Mouse (Mus musculus) limb, embryonic 15.5 days (tissue): ENCODE measurements around the gene Klk1b8. TPM values are rescaled to one million over a fixed set of nuclear protein-coding genes. Genes with fewer than 3 reads are reported as not detected.

Experiments
- ATAC-seq: fragments of 200-750 bp; cut with Nextera tagmentation; 2 replicates; pipeline ENCODE4 v1.8.0; 2017; ENCODE audit warnings: low read depth, moderate TSS enrichment; ENCODE audit not compliant: insufficient number of reproducible peaks, low FRiP score, low TSS enrichment
- H3K27ac ChIP-seq: fragments of 300-500 bp; sonication (generic); 2 replicates; pipeline ENCODE4 v1.5.1; 2015; ENCODE audit warnings: moderate library complexity, mild to moderate bottlenecking, inconsistent platforms
- H3K27me3 ChIP-seq: fragments of 300-500 bp; sonication (generic); 2 replicates; pipeline ENCODE4 v1.6.1; 2015; ENCODE audit warnings: inconsistent platforms
- H3K36me3 ChIP-seq: fragments of 300-500 bp; sonication (generic); 2 replicates; pipeline ENCODE4 v1.6.1; 2015; ENCODE audit warnings: inconsistent platforms
- H3K4me1 ChIP-seq: fragments of 300-500 bp; sonication (generic); 2 replicates; pipeline ENCODE4 v1.6.1; 2015; ENCODE audit warnings: inconsistent platforms
- H3K4me2 ChIP-seq: fragments of 300-500 bp; sonication (generic); 2 replicates; pipeline ENCODE4 v1.6.1; 2015; ENCODE audit warnings: mild to moderate bottlenecking, inconsistent platforms
- H3K4me3 ChIP-seq: fragments of 300-500 bp; sonication (generic); 2 replicates; pipeline ENCODE4 v1.5.1; 2015; ENCODE audit warnings: mild to moderate bottlenecking, inconsistent platforms
- H3K9ac ChIP-seq: fragments of 300-500 bp; sonication (generic); 2 replicates; pipeline ENCODE4 v1.6.1; 2015; ENCODE audit warnings: inconsistent platforms
- H3K9me3 ChIP-seq: fragments of 300-500 bp; sonication (generic); 2 replicates; pipeline ENCODE4 v1.6.1; 2016; ENCODE audit warnings: inconsistent platforms
- WGBS: fragments of 180-500 bp; shearing (Covaris S2); methylation state at CpG from one replicate; pipeline ENCODE4 v1.1.7; 2015; 5-methylcytosine and 5-hydroxymethylcytosine counted together
- polyA plus RNA-seq: library from polyadenylated mRNA; unstranded; fragments of >200 nt; fragmentation: Nextera tagmentation; extraction: Ambion mirVana; gene quantifications from 2 replicates; pipeline ENCODE4 v1.2.1, GENCODE M21; 2015

Klk1b8 gene
- polyA plus RNA-seq: not detected in 2 replicates

GRCm38 (mm10) chr7:43950364-43950763 is at the start of gene Klk1b8:
Klk1b8 (plus strand) TSS chr7:43950664.
- no peak for ATAC-seq
- Histone ChIP-seq H3K9me3 (no peaks in the 10 kb centered on the region), H3K9ac (no peak within 1 kb of the TSS), H3K36me3 (no peaks in the 10 kb centered on the region), H3K4me3 (no peak within 1 kb of the TSS), H3K4me2 (no peak within 1 kb of the TSS), H3K27ac (no peak within 1 kb of the TSS), H3K4me1 (no peaks in the 10 kb centered on the region), H3K27me3 (no peaks in the 10 kb centered on the region)
- WGBS: 65% methylated on average over 2 of the region's 2 CpGs

GRCm38 (mm10) chr7:43914821-43915220 is 35.6 kb upstream of the Klk1b8 start:
- H3K9ac ChIP-seq: no peak overlapping the region
- no peaks in the 10 kb centered on the region for H3K27me3 ChIP-seq
- no peaks in the 10 kb centered on the region for H3K36me3 ChIP-seq
- no peaks in the 10 kb centered on the region for H3K9me3 ChIP-seq
- 64% methylated on average over 9 of the region's 9 CpGs for WGBS
- no peaks in the 10 kb centered on the region for H3K4me1 ChIP-seq
- no peak overlapping the region for H3K4me2 ChIP-seq
- ATAC-seq: no peak
- no peak overlapping the region for H3K27ac ChIP-seq
- no peak overlapping the region for H3K4me3 ChIP-seq

GRCm38 (mm10) chr7:43918426-43918825 is 32.0 kb upstream of the Klk1b8 start:
- H3K4me1 ChIP-seq: 0 out of 2 replicates have a peak, but pooled peaks cover 2% of the 10 kb centered on the region
- no peak overlapping the region for H3K4me3 ChIP-seq
- 76% methylated on average over 13 of the region's 13 CpGs for WGBS
- no peak overlapping the region for H3K27ac ChIP-seq
- no peaks in the 10 kb centered on the region for H3K9me3 ChIP-seq
- no peak overlapping the region for H3K4me2 ChIP-seq
- H3K27me3 ChIP-seq: no peaks in the 10 kb centered on the region
- H3K9ac ChIP-seq: no peak overlapping the region
- no peak for ATAC-seq
- no peaks in the 10 kb centered on the region for H3K36me3 ChIP-seq

- no peak for ATAC-seq
- 73% methylated on average over 8 of the region's 8 CpGs for WGBS
- Histone ChIP-seq H3K4me1 (0 out of 2 replicates have a peak, but pooled peaks cover 2% of the 10 kb centered on the region), H3K27me3 (no peaks in the 10 kb centered on the region), H3K4me2 (no peak overlapping the region), H3K27ac (no peak overlapping the region), H3K36me3 (no peaks in the 10 kb centered on the region), H3K4me3 (no peak overlapping the region), H3K9me3 (no peaks in the 10 kb centered on the region), H3K9ac (no peak overlapping the region)
Measured at GRCm38 (mm10) chr7:43918871-43919270, 31.6 kb upstream of the Klk1b8 start.

GRCm38 (mm10) chr7:43919559-43920451 is 30.7 kb upstream of the Klk1b8 start:
- no peak overlapping the region for H3K4me2 ChIP-seq
- no peaks in the 10 kb centered on the region for H3K27me3 ChIP-seq
- ATAC-seq: peak; percentile 70
- H3K4me3 ChIP-seq: no peak overlapping the region
- 29% methylated on average over 14 of the region's 14 CpGs for WGBS
- no peak overlapping the region for H3K9ac ChIP-seq
- 0 out of 2 replicates have a peak, but pooled peaks cover 2% of the 10 kb centered on the region for H3K4me1 ChIP-seq
- no peak overlapping the region for H3K27ac ChIP-seq
- H3K36me3 ChIP-seq: no peaks in the 10 kb centered on the region
- no peaks in the 10 kb centered on the region for H3K9me3 ChIP-seq

GRCm38 (mm10) chr7:43920582-43920981 is 29.9 kb upstream of the Klk1b8 start:
- Histone ChIP-seq H3K9ac (no peak overlapping the region), H3K36me3 (no peaks in the 10 kb centered on the region), H3K4me2 (no peak overlapping the region), H3K4me1 (0 out of 2 replicates have a peak, but pooled peaks cover 2% of the 10 kb centered on the region), H3K27me3 (no peaks in the 10 kb centered on the region), H3K27ac (no peak overlapping the region), H3K4me3 (no peak overlapping the region), H3K9me3 (no peaks in the 10 kb centered on the region)
- 87% methylated on average over 3 of the region's 3 CpGs for WGBS
- no peak for ATAC-seq

- Histone ChIP-seq H3K9me3 (no peaks in the 10 kb centered on the region), H3K4me1 (0 out of 2 replicates have a peak, but pooled peaks cover 2% of the 10 kb centered on the region), H3K27me3 (no peaks in the 10 kb centered on the region), H3K9ac (no peak overlapping the region), H3K36me3 (no peaks in the 10 kb centered on the region), H3K27ac (no peak overlapping the region), H3K4me2 (no peak overlapping the region), H3K4me3 (no peak overlapping the region)
- ATAC-seq: no peak
- WGBS: 88% methylated on average over 6 of the region's 6 CpGs
Measured at GRCm38 (mm10) chr7:43921087-43921486, 29.4 kb upstream of the Klk1b8 start.

- H3K4me3 ChIP-seq: no peak overlapping the region
- no peak for ATAC-seq
- H3K4me1 ChIP-seq: 0 out of 2 replicates have a peak, but pooled peaks cover 2% of the 10 kb centered on the region
- WGBS: 91% methylated on average over 2 of the region's 2 CpGs
- no peaks in the 10 kb centered on the region for H3K36me3 ChIP-seq
- no peaks in the 10 kb centered on the region for H3K9me3 ChIP-seq
- no peaks in the 10 kb centered on the region for H3K27me3 ChIP-seq
- no peak overlapping the region for H3K9ac ChIP-seq
- H3K4me2 ChIP-seq: no peak overlapping the region
- H3K27ac ChIP-seq: no peak overlapping the region
Measured at GRCm38 (mm10) chr7:43921941-43922340, 28.5 kb upstream of the Klk1b8 start.

- H3K27me3 ChIP-seq: no peaks in the 10 kb centered on the region
- 68% methylated on average over 5 of the region's 5 CpGs for WGBS
- no peaks in the 10 kb centered on the region for H3K4me1 ChIP-seq
- H3K4me2 ChIP-seq: no peak overlapping the region
- no peak for ATAC-seq
- no peak overlapping the region for H3K9ac ChIP-seq
- no peaks in the 10 kb centered on the region for H3K9me3 ChIP-seq
- H3K4me3 ChIP-seq: no peak overlapping the region
- H3K36me3 ChIP-seq: no peaks in the 10 kb centered on the region
- no peak overlapping the region for H3K27ac ChIP-seq
Measured at GRCm38 (mm10) chr7:43925985-43926384, 24.5 kb upstream of the Klk1b8 start.

GRCm38 (mm10) chr7:43928521-43928920 is 21.9 kb upstream of the Klk1b8 start:
- H3K9me3 ChIP-seq: no peaks in the 10 kb centered on the region
- H3K4me2 ChIP-seq: no peak overlapping the region
- H3K9ac ChIP-seq: no peak overlapping the region
- no peaks in the 10 kb centered on the region for H3K4me1 ChIP-seq
- WGBS: 41% methylated on average over 4 of the region's 4 CpGs
- no peak for ATAC-seq
- no peaks in the 10 kb centered on the region for H3K27me3 ChIP-seq
- H3K36me3 ChIP-seq: no peaks in the 10 kb centered on the region
- no peak overlapping the region for H3K4me3 ChIP-seq
- no peak overlapping the region for H3K27ac ChIP-seq

GRCm38 (mm10) chr7:43932337-43932736 is 18.1 kb upstream of the Klk1b8 start:
- Histone ChIP-seq H3K4me2 (no peak overlapping the region), H3K27me3 (no peaks in the 10 kb centered on the region), H3K36me3 (no peaks in the 10 kb centered on the region), H3K4me3 (no peak overlapping the region), H3K9me3 (no peaks in the 10 kb centered on the region), H3K27ac (no peak overlapping the region), H3K9ac (no peak overlapping the region), H3K4me1 (no peaks in the 10 kb centered on the region)
- 44% methylated on average over 4 of the region's 4 CpGs for WGBS
- ATAC-seq: no peak

GRCm38 (mm10) chr7:43933440-43933839 is 17.0 kb upstream of the Klk1b8 start, which contains the start of gene Klk15:
Klk15 (plus strand) TSS chr7:43933740.
- no peak within 1 kb of the TSS for H3K27ac ChIP-seq
- no peaks in the 10 kb centered on the region for H3K9me3 ChIP-seq
- H3K27me3 ChIP-seq: no peaks in the 10 kb centered on the region
- H3K9ac ChIP-seq: no peak within 1 kb of the TSS
- no peak within 1 kb of the TSS for H3K4me2 ChIP-seq
- WGBS: 95% methylated on average over 3 of the region's 3 CpGs
- no peaks in the 10 kb centered on the region for H3K36me3 ChIP-seq
- no peak within 1 kb of the TSS for H3K4me3 ChIP-seq
- no peak for ATAC-seq
- no peaks in the 10 kb centered on the region for H3K4me1 ChIP-seq
